Mouse (Mus musculus) gastrocnemius, adult 18-20 months (tissue): ENCODE data around the gene Creb3l4. TPM values are rescaled to one million over a fixed set of nuclear protein-coding genes. Genes with fewer than 3 reads are reported as not detected.
"Not testable (repeated sequence)": the region's sequence is repeated elsewhere in the genome, so short reads cannot be mapped to it uniquely, and the experiment has no call there.

ENCODE experiments used
- DNase-seq: peaks from one replicate; pipeline ENCODE4 v3.0.0; 2021; ENCODE audit warnings: low spot score
- total RNA-seq, 2 experiments: library from RNA; stranded (reverse); gene quantifications; 2 replicates each; pipeline ENCODE4 v1.2.3; 2021

The Creb3l4 gene
- total RNA-seq, 2 experiments from 2014 or later, result not detected

GRCm38 (mm10) chr3:90265034-90265931 lies 22.0 kb upstream of the Creb3l4 start, which contains the start of gene Dennd4b:
Gene Dennd4b, plus strand, starts transcription at chr3:90265185.
- peak; percentile 95 for DNase-seq

GRCm38 (mm10) chr3:90264687-90265033 lies 21.3 kb upstream of the Creb3l4 start:
- DNase-seq, result no peak

- no peak for DNase-seq
These were observed 19.9 kb upstream of the Creb3l4 start for GRCm38 (mm10) chr3:90263121-90263771.

GRCm38 (mm10) chr3:90258521-90258920 lies 15.2 kb upstream of the Creb3l4 start:
- no peak for DNase-seq

GRCm38 (mm10) chr3:90256731-90257530 lies 13.6 kb upstream of the Creb3l4 start:
- DNase-seq, result no peak

- DNase-seq, result no peak
These were observed 12.6 kb upstream of the Creb3l4 start for GRCm38 (mm10) chr3:90255784-90256353.

- DNase-seq, result no peak
These were observed 11.9 kb upstream of the Creb3l4 start for GRCm38 (mm10) chr3:90255194-90255565.

GRCm38 (mm10) chr3:90254419-90255193 lies 11.3 kb upstream of the Creb3l4 start:
- no peak for DNase-seq

GRCm38 (mm10) chr3:90253653-90254418 lies 10.5 kb upstream of the Creb3l4 start, which contains the start of gene Crtc2:
Gene Crtc2, plus strand, starts transcription at chr3:90254163.
- peak; percentile 97 for DNase-seq

- not testable (repeated sequence) for DNase-seq
These were observed 9.9 kb upstream of the Creb3l4 start for GRCm38 (mm10) chr3:90253174-90253573.

GRCm38 (mm10) chr3:90252659-90253058 lies 9.3 kb upstream of the Creb3l4 start:
- DNase-seq, result not testable (repeated sequence)

- DNase-seq, result not testable (repeated sequence)
These were observed 8.5 kb upstream of the Creb3l4 start for GRCm38 (mm10) chr3:90251731-90252226.

- no peak for DNase-seq
These were observed 7.5 kb upstream of the Creb3l4 start for GRCm38 (mm10) chr3:90250791-90251190.

GRCm38 (mm10) chr3:90248746-90249100 lies 5.4 kb upstream of the Creb3l4 start:
- peak; percentile 25 for DNase-seq

- DNase-seq, result peak; percentile 95
These were observed 4.8 kb upstream of the Creb3l4 start, which contains the start of gene Slc39a1 for GRCm38 (mm10) chr3:90247960-90248745. Gene Slc39a1, plus strand, starts transcription at chr3:90248172.

- no peak for DNase-seq
These were observed 4.3 kb upstream of the Creb3l4 start for GRCm38 (mm10) chr3:90247630-90247959.

GRCm38 (mm10) chr3:90245406-90245805 lies 2.1 kb upstream of the Creb3l4 start:
- DNase-seq, result no peak

- DNase-seq, result no peak
These were observed 1.5 kb downstream of the Creb3l4 start for GRCm38 (mm10) chr3:90241669-90242358.
